Mouse (Mus musculus) adrenal gland, adult 2 months (tissue): ENCODE measurements at regions not wholly inside any gene's neighbourhood (a gene's known extent, or its start where the extent isn't known, plus 50 kb on each side); places are given as distances from the start of the nearest gene placed in this dataset.
A peak's percentile ranks its signal among the peaks of the same experiment; 100 is the strongest.

Experiments used
- DNase-seq: peaks from one replicate; pipeline ENCODE4 v3.0.0; 2021

- DNase-seq = no peak
Observed at GRCm38 (mm10) chr1:64361959-64362638, 170.3 kb upstream of the Creb1 start.

- DNase-seq = no peak
Observed at GRCm38 (mm10) chr1:64343268-64343667, 189.2 kb upstream of the Creb1 start.

- DNase-seq = peak; percentile 53
Observed at GRCm38 (mm10) chr1:64341596-64341995, 190.8 kb upstream of the Creb1 start.

GRCm38 (mm10) chr1:64338575-64338961 is 193.9 kb upstream of the Creb1 start:
- DNase-seq = no peak

DNA sequence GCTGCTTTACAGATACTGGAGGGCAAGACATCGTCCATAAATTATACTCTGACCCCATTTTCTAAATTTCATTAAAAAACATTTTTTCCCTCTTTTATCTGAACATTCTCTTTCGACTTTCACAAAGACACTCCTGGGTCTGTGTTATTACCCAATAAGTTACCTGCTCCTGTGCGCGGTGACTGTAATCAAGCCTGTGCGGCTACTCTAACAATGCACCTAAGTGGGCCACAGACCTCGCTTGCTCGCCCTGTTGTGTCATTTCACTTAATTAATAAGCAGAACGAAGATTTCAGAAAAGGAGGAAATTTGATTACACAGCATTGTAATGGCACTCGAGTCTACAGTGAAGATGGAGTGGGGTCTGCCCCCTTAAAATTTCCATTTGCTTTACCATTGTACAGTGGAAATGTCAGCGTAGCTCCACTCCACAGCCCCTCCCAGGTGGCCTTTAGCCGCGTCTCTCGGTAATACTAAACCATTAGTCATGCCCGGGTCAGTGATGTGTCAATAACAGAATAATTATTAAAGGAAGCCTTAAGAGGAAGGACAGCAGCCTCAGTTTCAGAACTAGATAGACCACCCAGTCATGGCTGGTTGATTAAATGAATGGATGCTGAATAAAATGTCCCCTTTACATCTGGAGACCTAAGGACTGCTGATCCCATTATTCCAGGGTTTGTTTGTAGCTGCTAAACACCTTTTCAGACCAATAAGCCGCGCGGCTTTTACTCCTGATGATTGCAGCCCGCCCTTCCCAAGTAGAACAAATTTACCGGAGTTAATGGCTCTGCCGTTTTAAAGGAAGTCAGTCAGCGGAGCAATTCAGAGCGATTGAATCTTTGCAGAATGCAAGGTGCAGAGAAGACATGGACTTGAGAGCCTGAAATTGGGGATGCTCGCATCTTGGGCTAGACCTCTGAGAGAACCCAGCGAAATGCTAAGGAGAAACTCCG is 194.5 kb upstream of the Creb1 start:
- DNase-seq = no peak

- no peak for DNase-seq
Observed at GRCm38 (mm10) chr1:64331566-64331965, 200.9 kb upstream of the Creb1 start.

- no peak for DNase-seq
Observed at GRCm38 (mm10) chr1:64330721-64331120, 201.7 kb upstream of the Creb1 start.

GRCm38 (mm10) chr1:64322197-64322596 is 200.1 kb upstream of the Klf7 start:
- no peak for DNase-seq

GRCm38 (mm10) chr1:64319155-64319582 is 197.1 kb upstream of the Klf7 start:
- DNase-seq = no peak

DNA sequence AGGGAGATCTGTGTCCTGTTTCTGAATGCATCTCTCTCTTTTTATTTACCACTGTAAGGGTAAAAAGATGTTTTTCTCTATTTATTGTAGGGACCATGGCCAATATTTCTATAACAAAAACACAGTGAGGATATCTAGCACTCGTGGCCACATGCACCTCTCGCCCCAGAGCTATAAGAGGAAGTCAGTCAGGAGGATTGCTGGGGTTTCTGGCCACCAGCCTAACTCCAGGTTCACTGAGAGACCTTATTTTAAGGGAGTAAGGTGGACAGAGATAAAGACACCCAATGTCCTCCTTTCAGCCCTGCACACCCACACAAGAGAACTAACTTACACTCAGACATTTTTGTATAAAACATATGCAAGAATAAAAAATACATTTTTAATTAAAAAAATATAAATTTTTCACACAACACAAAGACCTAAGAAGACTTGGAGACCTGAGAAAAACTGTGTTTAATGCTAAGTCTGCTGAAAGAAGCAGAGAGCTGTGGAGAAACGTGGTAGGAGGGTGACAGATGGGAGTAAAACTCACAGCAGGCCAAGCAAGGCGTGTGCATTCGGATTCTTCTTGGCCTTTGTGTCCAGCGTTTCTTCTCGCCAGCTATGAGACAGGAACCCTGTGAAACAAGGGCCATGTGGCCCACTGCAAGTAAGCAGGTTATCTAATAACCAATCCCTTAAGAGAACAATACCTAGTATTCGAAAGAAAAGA is 196.5 kb upstream of the Klf7 start:
- DNase-seq = no peak

- DNase-seq = peak; percentile 66
Observed at GRCm38 (mm10) chr1:64317032-64317636, 195.1 kb upstream of the Klf7 start.

DNA sequence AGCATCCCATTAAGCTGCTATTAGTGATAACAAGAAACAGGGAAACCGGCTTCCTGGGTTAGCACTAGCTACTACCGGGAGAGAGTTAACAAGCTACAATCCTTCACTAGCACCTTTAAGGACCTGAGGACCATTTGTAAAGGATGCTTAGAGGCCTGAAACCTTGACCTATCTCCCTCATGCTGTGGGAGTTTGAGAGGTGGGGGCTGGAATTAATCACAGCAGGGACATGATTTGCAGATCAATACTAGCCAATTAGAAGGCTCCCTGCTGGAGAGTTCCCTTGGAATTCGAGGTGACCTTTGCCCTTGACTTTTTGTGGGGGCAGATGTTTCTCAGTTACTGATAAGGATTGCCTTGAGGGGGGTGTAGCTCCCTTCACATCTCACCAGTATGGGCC is 189.3 kb upstream of the Klf7 start:
- no peak for DNase-seq

- no peak for DNase-seq
Observed at GRCm38 (mm10) chr1:64308560-64308959, 186.5 kb upstream of the Klf7 start.

GRCm38 (mm10) chr1:64308088-64308487 is 186.0 kb upstream of the Klf7 start:
- no peak for DNase-seq

GRCm38 (mm10) chr1:64305427-64306213 is 183.5 kb upstream of the Klf7 start:
- DNase-seq = peak; percentile 87

GRCm38 (mm10) chr1:64302833-64303358 is 180.8 kb upstream of the Klf7 start:
- peak; percentile 66 for DNase-seq

- peak; percentile 68 for DNase-seq
Observed at GRCm38 (mm10) chr1:64301530-64302061, 179.5 kb upstream of the Klf7 start.

GRCm38 (mm10) chr1:64300951-64301529 is 179.0 kb upstream of the Klf7 start:
- peak; percentile 48 for DNase-seq

GRCm38 (mm10) chr1:64298950-64299349 is 176.9 kb upstream of the Klf7 start:
- DNase-seq = no peak

GRCm38 (mm10) chr1:64298188-64298587 is 176.1 kb upstream of the Klf7 start:
- no peak for DNase-seq
